Mouse (Mus musculus): ENCODE data around the gene Sult6b1.

GRCm38 (mm10) chr17:78894991-78895390 lies 11.8 kb downstream of the Sult6b1 start:
- TF ChIP-seq CTCF (IDR thresholded peaks at IDR 0.05; ENCODE audit: insufficient read depth, low read length) = no peak
- no peak for TF ChIP-seq POLR2A (IDR thresholded peaks at IDR 0.05; ENCODE audit: borderline replicate concordance, extremely low read depth, low read depth, low read length)

All from lung, adult 2 months (tissue).